Mouse (Mus musculus): ENCODE measurements around the gene Tfpt. TPM values are rescaled to one million over a fixed set of nuclear protein-coding genes. Genes with fewer than 3 reads are reported as not detected.

The Tfpt gene
- polyA plus RNA-seq, 1 experiment from 2014 or later: 30.7 TPM

DNA sequence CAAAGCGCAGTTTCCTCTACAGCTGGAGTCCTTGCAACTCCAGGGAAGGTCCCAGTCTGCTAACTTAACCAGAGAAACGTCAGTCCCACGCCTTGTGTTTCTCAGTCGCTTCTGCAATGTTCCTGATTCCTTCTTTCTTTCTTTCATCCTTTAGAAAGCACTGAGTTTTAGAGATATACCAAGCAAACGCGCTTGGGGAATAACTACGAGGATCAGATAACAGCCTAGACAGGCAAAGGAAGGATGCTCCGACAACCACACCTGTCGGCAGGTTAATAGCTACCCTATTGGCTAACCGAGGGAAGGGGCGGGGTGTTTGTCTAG lies 14.6 kb upstream of the Tfpt start:
- no peaks in the 10 kb centered on the region for H3K9me3 ChIP-seq (replicated peaks; ENCODE audit: control insufficient read depth, low read length)
- H3K9ac ChIP-seq (replicated peaks; ENCODE audit: low read length): peak overlapping the region; percentile 37
- H3K27me3 ChIP-seq (ENCODE audit: control insufficient read depth, insufficient read depth, low read length): no peaks in the 10 kb centered on the region
- H3K4me3 ChIP-seq (ENCODE audit: low read depth, low read length): peak overlapping the region; percentile 98
- WGBS: under 1% methylated on average over 11 of the region's 11 CpGs
- DNase-seq (ENCODE audit: low spot score) (peak; percentile 24), ATAC-seq (replicated peaks; ENCODE audit: insufficient number of reproducible peaks, low FRiP score, low TSS enrichment, low read depth) (no peak)
- peaks cover 3% of the 10 kb centered on the region for H3K36me3 ChIP-seq (replicated peaks; ENCODE audit: control insufficient read depth, insufficient read depth, low read depth, low read length)
- H3K4me2 ChIP-seq (ENCODE audit: low read depth, low read length): peak overlapping the region; percentile 54
- H3K4me1 ChIP-seq (ENCODE audit: control insufficient read depth, insufficient read depth, low read length): peaks cover 6% of the 10 kb centered on the region; the same call in 1 of the 2 replicates
- H3K27ac ChIP-seq (replicated peaks; ENCODE audit: low read depth, low read length): no peak overlapping the region

DNA sequence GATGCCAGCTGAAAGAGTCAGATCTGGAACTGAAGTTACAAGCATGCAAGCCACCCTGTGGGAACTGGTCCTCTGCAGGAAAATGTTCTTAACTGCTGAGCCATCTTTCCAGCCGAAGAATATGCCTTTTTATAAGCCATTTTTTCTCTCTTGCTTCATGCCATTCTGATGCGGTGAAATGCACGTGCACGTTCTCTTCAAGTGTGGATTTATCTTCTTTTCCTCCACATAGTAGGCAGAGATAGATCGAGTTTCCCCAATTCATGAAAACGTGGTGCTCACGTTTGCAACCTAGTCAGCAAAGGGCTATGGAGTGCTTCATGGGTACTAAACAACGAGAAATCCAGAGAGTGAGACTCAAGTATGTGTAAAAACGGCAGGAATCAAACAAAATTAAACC lies 14.1 kb upstream of the Tfpt start:
- peaks cover 3% of the 10 kb centered on the region for H3K36me3 ChIP-seq (replicated peaks; ENCODE audit: control insufficient read depth, insufficient read depth, low read depth, low read length)
- H3K4me2 ChIP-seq (ENCODE audit: low read depth, low read length): peak overlapping the region; percentile 54
- no peak overlapping the region for H3K27ac ChIP-seq (replicated peaks; ENCODE audit: low read depth, low read length)
- 25% methylated on average over 9 of the region's 9 CpGs for WGBS
- H3K4me3 ChIP-seq (ENCODE audit: low read depth, low read length): peak overlapping the region; percentile 98
- H3K4me1 ChIP-seq (ENCODE audit: control insufficient read depth, insufficient read depth, low read length): peaks cover 6% of the 10 kb centered on the region; the same call in 1 of the 2 replicates
- ATAC-seq (replicated peaks; ENCODE audit: insufficient number of reproducible peaks, low FRiP score, low TSS enrichment, low read depth): no peak
- DNase-seq (ENCODE audit: low spot score): no peak
- no peaks in the 10 kb centered on the region for H3K27me3 ChIP-seq (ENCODE audit: control insufficient read depth, insufficient read depth, low read length)
- H3K9ac ChIP-seq (replicated peaks; ENCODE audit: low read length): no peak overlapping the region; the same call in 1 of the 2 replicates
- no peaks in the 10 kb centered on the region for H3K9me3 ChIP-seq (replicated peaks; ENCODE audit: control insufficient read depth, low read length)

DNA sequence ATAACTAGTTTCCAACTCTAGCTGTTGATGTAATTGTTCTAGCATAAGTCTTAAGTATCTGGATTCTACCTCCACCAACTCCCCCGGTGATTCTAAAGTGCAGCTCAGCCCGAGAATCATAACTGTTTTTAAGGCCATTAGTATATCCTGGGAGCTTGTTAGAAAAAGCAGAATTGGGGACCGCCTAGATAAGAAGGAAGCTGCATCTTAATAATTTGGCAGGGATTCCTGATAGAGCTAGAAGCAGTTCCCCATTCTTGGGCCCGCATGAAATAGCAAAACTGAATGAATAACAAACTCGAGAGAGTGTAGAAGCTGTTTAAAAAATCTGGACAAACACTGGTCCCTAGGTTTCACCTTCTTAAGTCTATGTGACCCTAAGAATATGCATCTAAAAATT lies 13.7 kb upstream of the Tfpt start:
- Histone ChIP-seq H3K36me3 (replicated peaks; ENCODE audit: control insufficient read depth, insufficient read depth, low read depth, low read length) (peaks cover 3% of the 10 kb centered on the region), H3K4me1 (ENCODE audit: control insufficient read depth, insufficient read depth, low read length) (peaks cover 6% of the 10 kb centered on the region; the same call in 1 of the 2 replicates), H3K27ac (replicated peaks; ENCODE audit: low read depth, low read length) (no peak overlapping the region), H3K4me3 (ENCODE audit: low read depth, low read length) (no peak overlapping the region), H3K9ac (replicated peaks; ENCODE audit: low read length) (no peak overlapping the region), H3K27me3 (ENCODE audit: control insufficient read depth, insufficient read depth, low read length) (no peaks in the 10 kb centered on the region), H3K9me3 (replicated peaks; ENCODE audit: control insufficient read depth, low read length) (no peaks in the 10 kb centered on the region), H3K4me2 (ENCODE audit: low read depth, low read length) (no peak overlapping the region; the same call in 1 of the 2 replicates)
- no peak for ATAC-seq (replicated peaks; ENCODE audit: insufficient number of reproducible peaks, low FRiP score, low TSS enrichment, low read depth)
- WGBS: 72% methylated on average over 5 of the region's 5 CpGs
- no peak for DNase-seq (ENCODE audit: low spot score)

DNA sequence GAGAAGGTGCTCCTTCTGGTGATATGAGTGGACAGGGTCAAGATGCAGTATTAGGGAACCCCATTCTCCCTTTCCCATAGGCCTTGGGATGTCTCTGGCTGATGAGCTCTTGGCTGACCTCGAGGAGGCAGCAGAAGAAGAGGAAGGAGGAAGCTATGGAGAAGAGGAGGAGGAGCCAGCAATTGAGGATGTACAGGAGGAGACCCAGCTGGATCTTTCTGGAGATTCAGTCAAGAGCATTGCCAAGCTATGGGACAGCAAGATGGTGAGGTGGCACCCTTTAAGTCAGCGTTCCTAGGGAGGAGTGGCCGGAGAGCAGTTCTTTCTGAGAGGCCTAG lies 718 bp upstream of the Tfpt start:
- peaks cover 3% of the 10 kb centered on the region for H3K36me3 ChIP-seq (replicated peaks; ENCODE audit: control insufficient read depth, insufficient read depth, low read depth, low read length)
- no peaks in the 10 kb centered on the region for H3K4me1 ChIP-seq (ENCODE audit: control insufficient read depth, insufficient read depth, low read length)
- no peaks in the 10 kb centered on the region for H3K27me3 ChIP-seq (ENCODE audit: control insufficient read depth, insufficient read depth, low read length)
- no peaks in the 10 kb centered on the region for H3K9me3 ChIP-seq (replicated peaks; ENCODE audit: control insufficient read depth, low read length)
- peak overlapping the region; percentile 77 for H3K9ac ChIP-seq (replicated peaks; ENCODE audit: low read length)
- H3K27ac ChIP-seq (replicated peaks; ENCODE audit: low read depth, low read length): no peak overlapping the region
- DNase-seq (ENCODE audit: low spot score) (no peak), ATAC-seq (replicated peaks; ENCODE audit: insufficient number of reproducible peaks, low FRiP score, low TSS enrichment, low read depth) (no peak)
- peak overlapping the region; percentile 78 for H3K4me2 ChIP-seq (ENCODE audit: low read depth, low read length)
- WGBS: 56% methylated on average over 3 of the region's 3 CpGs
- H3K4me3 ChIP-seq (ENCODE audit: low read depth, low read length): peak overlapping the region; percentile 43

DNA sequence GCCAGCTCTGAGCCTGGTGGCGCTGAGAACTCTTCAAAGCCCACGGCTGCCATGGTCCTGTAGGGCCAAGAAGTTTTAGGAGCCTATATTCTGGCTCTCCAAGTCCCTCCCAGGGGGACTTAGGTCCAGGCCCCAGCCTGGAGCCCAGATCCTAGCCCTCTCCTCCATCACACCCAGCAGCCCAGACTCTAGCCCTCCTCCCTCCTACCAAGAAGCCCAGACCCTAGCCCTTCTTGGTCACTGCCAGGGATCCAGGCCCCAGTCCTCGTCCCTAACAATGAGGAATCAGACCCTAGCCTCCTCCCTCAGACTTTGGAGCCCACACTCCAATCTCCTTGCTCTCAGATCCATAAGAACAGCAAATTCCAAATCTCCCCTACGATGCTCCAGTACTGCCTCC lies 699 bp downstream of the Tfpt start:
- DNase-seq (ENCODE audit: low spot score): no peak
- H3K36me3 ChIP-seq (replicated peaks; ENCODE audit: control insufficient read depth, insufficient read depth, low read depth, low read length): peaks cover 3% of the 10 kb centered on the region
- peak; percentile 24; the same call in 1 of the 2 replicates for ATAC-seq (replicated peaks; ENCODE audit: insufficient number of reproducible peaks, low FRiP score, low TSS enrichment, low read depth)
- H3K4me1 ChIP-seq (ENCODE audit: control insufficient read depth, insufficient read depth, low read length): no peaks in the 10 kb centered on the region
- H3K27ac ChIP-seq (replicated peaks; ENCODE audit: low read depth, low read length): no peak overlapping the region
- H3K27me3 ChIP-seq (ENCODE audit: control insufficient read depth, insufficient read depth, low read length): no peaks in the 10 kb centered on the region
- peak overlapping the region; percentile 74 for H3K4me2 ChIP-seq (ENCODE audit: low read depth, low read length)
- peak overlapping the region; percentile 43 for H3K4me3 ChIP-seq (ENCODE audit: low read depth, low read length)
- H3K9me3 ChIP-seq (replicated peaks; ENCODE audit: control insufficient read depth, low read length): no peaks in the 10 kb centered on the region
- 34% methylated on average over 4 of the region's 4 CpGs for WGBS
- H3K9ac ChIP-seq (replicated peaks; ENCODE audit: low read length): peak overlapping the region; percentile 68

DNA sequence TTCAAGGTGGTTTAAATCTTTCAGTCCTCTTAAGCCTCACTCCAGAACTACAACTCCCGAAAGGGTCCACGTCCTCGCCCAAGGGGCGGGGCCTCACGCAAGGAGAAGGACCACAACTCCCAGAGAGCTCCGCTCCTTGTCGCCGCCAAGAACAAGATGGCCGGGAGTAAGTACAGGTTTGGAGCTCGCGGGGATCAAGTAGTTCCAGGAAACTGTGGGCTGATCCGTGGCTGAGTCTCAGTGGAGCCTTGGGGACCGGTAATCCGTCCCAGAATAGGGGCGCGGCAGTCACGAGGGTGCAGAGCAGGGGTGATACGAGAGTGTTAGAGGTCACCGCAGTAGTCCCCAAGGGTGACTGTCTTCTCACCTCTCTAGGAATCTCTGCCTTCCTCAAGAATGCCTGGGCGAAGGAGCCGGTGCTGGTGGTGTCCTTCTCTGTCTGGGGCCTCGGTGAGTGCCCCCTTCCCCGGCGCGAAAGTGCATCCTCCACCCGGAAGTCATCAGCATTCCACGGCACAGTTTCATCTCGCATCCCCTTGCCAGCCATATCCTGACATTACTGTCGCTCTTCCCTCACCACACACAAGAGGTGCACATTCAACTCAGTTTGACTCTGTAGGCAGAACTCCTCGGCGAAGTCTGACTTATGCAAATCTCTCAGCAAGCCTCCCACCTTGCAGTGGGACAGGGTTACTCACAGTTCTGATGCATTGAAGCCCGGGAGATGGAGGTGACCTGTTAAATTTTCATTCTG lies 12.3 kb downstream of the Tfpt start, which contains the start of gene Ndufa3:
Gene Ndufa3, plus strand, starts transcription at position 132 of the 754 bp plus-strand sequence.
- no peaks in the 10 kb centered on the region for H3K27me3 ChIP-seq (ENCODE audit: control insufficient read depth, insufficient read depth, low read length)
- peak within 1 kb of the TSS; percentile 88 for H3K9ac ChIP-seq (replicated peaks; ENCODE audit: low read length)
- H3K4me2 ChIP-seq (ENCODE audit: low read depth, low read length): peak within 1 kb of the TSS; percentile 58
- H3K9me3 ChIP-seq (replicated peaks; ENCODE audit: control insufficient read depth, low read length): no peaks in the 10 kb centered on the region
- H3K4me3 ChIP-seq (ENCODE audit: low read depth, low read length): peak within 1 kb of the TSS; percentile 71
- DNase-seq (ENCODE audit: low spot score) (peak; percentile 92), ATAC-seq (replicated peaks; ENCODE audit: insufficient number of reproducible peaks, low FRiP score, low TSS enrichment, low read depth) (peak; percentile 95)
- 1% methylated on average over 30 of the region's 32 CpGs for WGBS
- H3K27ac ChIP-seq (replicated peaks; ENCODE audit: low read depth, low read length): no peak within 1 kb of the TSS
- peaks cover 3% of the 10 kb centered on the region for H3K36me3 ChIP-seq (replicated peaks; ENCODE audit: control insufficient read depth, insufficient read depth, low read depth, low read length)
- H3K4me1 ChIP-seq (ENCODE audit: control insufficient read depth, insufficient read depth, low read length): no peaks in the 10 kb centered on the region

DNA sequence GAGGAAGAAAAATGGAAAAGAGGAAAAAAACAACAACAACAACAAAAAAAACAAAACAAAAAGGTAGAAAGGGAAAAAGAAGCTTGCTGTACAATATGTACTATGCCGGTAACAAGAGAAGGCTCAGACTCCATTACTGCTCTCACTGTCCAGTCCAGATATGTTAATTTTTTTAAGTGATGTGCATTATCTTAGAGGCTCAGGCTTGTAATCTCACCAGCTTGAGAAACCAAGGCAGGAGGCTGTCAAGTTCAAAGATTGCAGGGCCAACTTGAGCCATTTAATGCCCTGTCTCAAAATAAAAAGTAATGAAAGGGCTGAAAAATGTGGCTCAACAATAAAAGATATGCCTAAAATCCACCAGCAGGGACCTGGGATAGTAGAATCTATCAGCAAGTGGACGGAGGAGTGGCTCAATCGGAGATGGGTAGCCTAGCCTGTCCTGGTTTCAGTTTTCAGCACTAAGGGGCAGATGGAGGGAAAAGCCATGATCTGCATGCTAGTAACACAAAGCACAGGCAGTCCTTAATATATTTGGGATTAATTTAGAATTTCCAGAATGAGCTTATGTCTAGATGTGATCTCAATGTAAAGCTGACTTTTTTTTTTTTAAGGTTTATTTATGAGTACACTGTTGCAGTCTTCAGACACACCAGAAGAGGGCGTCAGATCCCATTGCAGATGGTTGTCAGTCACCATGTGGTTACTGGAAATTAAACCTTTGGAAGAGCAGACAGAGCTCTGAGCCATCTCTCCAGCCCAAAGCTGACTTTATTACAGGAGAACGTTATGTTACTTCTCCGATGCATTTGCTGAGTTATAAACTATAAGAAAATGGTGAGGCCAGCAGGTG lies 13.1 kb downstream of the Tfpt start:
- H3K27ac ChIP-seq (replicated peaks; ENCODE audit: low read depth, low read length): no peak overlapping the region
- no peaks in the 10 kb centered on the region for H3K4me1 ChIP-seq (ENCODE audit: control insufficient read depth, insufficient read depth, low read length)
- H3K36me3 ChIP-seq (replicated peaks; ENCODE audit: control insufficient read depth, insufficient read depth, low read depth, low read length): peaks cover 3% of the 10 kb centered on the region
- no peaks in the 10 kb centered on the region for H3K27me3 ChIP-seq (ENCODE audit: control insufficient read depth, insufficient read depth, low read length)
- 43% methylated on average over 6 of the region's 6 CpGs for WGBS
- ATAC-seq (replicated peaks; ENCODE audit: insufficient number of reproducible peaks, low FRiP score, low TSS enrichment, low read depth) (peak; percentile 20; the same call in 1 of the 2 replicates), DNase-seq (ENCODE audit: low spot score) (no peak)
- H3K4me2 ChIP-seq (ENCODE audit: low read depth, low read length): no peak overlapping the region
- no peak overlapping the region; the same call in 1 of the 2 replicates for H3K4me3 ChIP-seq (ENCODE audit: low read depth, low read length)
- H3K9ac ChIP-seq (replicated peaks; ENCODE audit: low read length): no peak overlapping the region
- no peaks in the 10 kb centered on the region for H3K9me3 ChIP-seq (replicated peaks; ENCODE audit: control insufficient read depth, low read length)

DNA sequence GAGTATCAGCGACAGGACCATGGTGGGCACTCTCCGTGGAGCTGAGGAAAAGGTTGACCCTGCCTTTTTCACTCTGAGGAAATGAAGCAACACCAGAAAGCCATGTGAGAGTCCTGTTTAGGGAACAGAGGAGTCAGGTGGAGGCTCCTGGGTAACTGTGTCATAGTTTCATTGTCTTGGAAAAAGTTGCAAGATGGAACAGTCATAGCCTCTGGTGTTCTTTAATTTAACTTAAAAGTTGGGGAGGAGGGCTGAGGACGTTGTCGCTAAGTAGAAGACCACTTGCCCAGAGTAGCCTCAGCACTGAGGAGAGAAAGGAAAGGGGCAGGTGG lies 13.7 kb downstream of the Tfpt start, which contains the start of gene Oscar:
Gene Oscar, minus strand, starts transcription at position 101 of the 332 bp plus-strand sequence.
- ATAC-seq (replicated peaks; ENCODE audit: insufficient number of reproducible peaks, low FRiP score, low TSS enrichment, low read depth): no peak
- no peak within 1 kb of the TSS for H3K4me3 ChIP-seq (ENCODE audit: low read depth, low read length)

More for the DNA sequence above, 13.7 kb downstream of the Tfpt start, which contains the start of gene Oscar:
- peaks cover 3% of the 10 kb centered on the region for H3K36me3 ChIP-seq (replicated peaks; ENCODE audit: control insufficient read depth, insufficient read depth, low read depth, low read length)
- no peak within 1 kb of the TSS for H3K27ac ChIP-seq (replicated peaks; ENCODE audit: low read depth, low read length)
- 80% methylated on average over 4 of the region's 4 CpGs for WGBS
- H3K9ac ChIP-seq (replicated peaks; ENCODE audit: low read length): no peak within 1 kb of the TSS
- H3K4me1 ChIP-seq (ENCODE audit: control insufficient read depth, insufficient read depth, low read length): no peaks in the 10 kb centered on the region
- no peak within 1 kb of the TSS for H3K4me2 ChIP-seq (ENCODE audit: low read depth, low read length)
- H3K9me3 ChIP-seq (replicated peaks; ENCODE audit: control insufficient read depth, low read length): no peaks in the 10 kb centered on the region
- H3K27me3 ChIP-seq (ENCODE audit: control insufficient read depth, insufficient read depth, low read length): no peaks in the 10 kb centered on the region
- DNase-seq (ENCODE audit: low spot score): no peak
